Mouse (Mus musculus): ENCODE measurements at regions not wholly inside any gene's neighbourhood (a gene's known extent, or its start where the extent isn't known, plus 50 kb on each side); places are given as distances from the start of the nearest gene placed in this dataset.

GRCm38 (mm10) chr11:23181647-23182046 lies 74.2 kb upstream of the Xpo1 start:
- no peak overlapping the region for H3K27ac ChIP-seq (replicated peaks)
- H3K4me1 ChIP-seq = no peaks in the 10 kb centered on the region
- ATAC-seq (ENCODE audit: extremely low read depth, insufficient number of reproducible peaks, low FRiP score, low TSS enrichment) = no peak
- H3K27me3 ChIP-seq (replicated peaks) = no peaks in the 10 kb centered on the region
- H3K9ac ChIP-seq = no peak overlapping the region
- 76% methylated on average over 7 of the region's 7 CpGs for WGBS
- no peak overlapping the region for H3K4me2 ChIP-seq
- peaks cover 9% of the 10 kb centered on the region; the same call in 1 of the 2 replicates for H3K9me3 ChIP-seq
- no peak overlapping the region for H3K4me3 ChIP-seq
- no peaks in the 10 kb centered on the region for H3K36me3 ChIP-seq

GRCm38 (mm10) chr11:23185211-23185610 lies 70.6 kb upstream of the Xpo1 start:
- Histone ChIP-seq H3K4me2 (no peak overlapping the region), H3K27ac (replicated peaks) (no peak overlapping the region), H3K27me3 (replicated peaks) (no peaks in the 10 kb centered on the region), H3K36me3 (no peaks in the 10 kb centered on the region), H3K4me3 (no peak overlapping the region), H3K9ac (no peak overlapping the region), H3K4me1 (no peaks in the 10 kb centered on the region), H3K9me3 (peaks cover 9% of the 10 kb centered on the region; the same call in 1 of the 2 replicates)
- WGBS = 85% methylated on average over 2 of the region's 2 CpGs
- ATAC-seq (ENCODE audit: extremely low read depth, insufficient number of reproducible peaks, low FRiP score, low TSS enrichment) = no peak

GRCm38 (mm10) chr11:23201701-23202449 lies 54.0 kb upstream of the Xpo1 start:
- Histone ChIP-seq H3K9me3 (no peaks in the 10 kb centered on the region), H3K27ac (replicated peaks) (no peak overlapping the region), H3K36me3 (no peaks in the 10 kb centered on the region), H3K4me1 (no peaks in the 10 kb centered on the region), H3K27me3 (replicated peaks) (no peaks in the 10 kb centered on the region), H3K4me3 (no peak overlapping the region), H3K4me2 (no peak overlapping the region), H3K9ac (no peak overlapping the region)
- no peak for ATAC-seq (ENCODE audit: extremely low read depth, insufficient number of reproducible peaks, low FRiP score, low TSS enrichment)
- WGBS = 83% methylated on average over 9 of the region's 9 CpGs

GRCm38 (mm10) chr11:23203566-23203965 lies 52.3 kb upstream of the Xpo1 start:
- no peak overlapping the region for H3K4me3 ChIP-seq
- 77% methylated on average over 14 of the region's 14 CpGs for WGBS
- no peak for ATAC-seq (ENCODE audit: extremely low read depth, insufficient number of reproducible peaks, low FRiP score, low TSS enrichment)
- H3K4me1 ChIP-seq = no peaks in the 10 kb centered on the region
- no peaks in the 10 kb centered on the region for H3K36me3 ChIP-seq
- no peak overlapping the region for H3K4me2 ChIP-seq
- H3K9me3 ChIP-seq = no peaks in the 10 kb centered on the region
- no peak overlapping the region for H3K9ac ChIP-seq
- no peaks in the 10 kb centered on the region for H3K27me3 ChIP-seq (replicated peaks)
- no peak overlapping the region for H3K27ac ChIP-seq (replicated peaks)

- Histone ChIP-seq H3K4me2 (no peak overlapping the region), H3K9me3 (no peaks in the 10 kb centered on the region), H3K4me1 (no peaks in the 10 kb centered on the region), H3K27me3 (replicated peaks) (no peaks in the 10 kb centered on the region), H3K9ac (no peak overlapping the region), H3K27ac (replicated peaks) (no peak overlapping the region), H3K4me3 (no peak overlapping the region), H3K36me3 (no peaks in the 10 kb centered on the region)
- no peak for ATAC-seq (ENCODE audit: extremely low read depth, insufficient number of reproducible peaks, low FRiP score, low TSS enrichment)
- WGBS = 45% methylated on average over 12 of the region's 12 CpGs
Observed at GRCm38 (mm10) chr11:23204041-23204440, 51.8 kb upstream of the Xpo1 start.
